Mouse (Mus musculus) left cerebral cortex, adult 2 months (tissue): ENCODE results near the gene Prkn. TPM values are rescaled to one million over a fixed set of nuclear protein-coding genes. Genes with fewer than 3 reads are reported as not detected.
A peak's percentile ranks its signal among the peaks of the same experiment; 100 is the strongest.
"Not testable (repeated sequence)": the region's sequence is repeated elsewhere in the genome, so short reads cannot be mapped to it uniquely, and the experiment has no call there.

ENCODE experiments used
- DNase-seq, 2 experiments: peaks; one replicate each; pipeline ENCODE4 v3.0.0; 2021 to 2022; ENCODE audit warnings: low spot score in 2 of 2, mixed read lengths in 1 of 2; ENCODE audit errors: extremely low spot score in 1 of 2
- H3K27ac ChIP-seq: fragments of 200-600 bp; 2 replicates; pipeline ENCODE4 v1.8.1; 2022
- H3K4me3 ChIP-seq: fragments of 200-600 bp; 2 replicates; pipeline ENCODE4 v1.8.1; 2022
- CTCF ChIP-seq: fragments of 200-600 bp; IDR thresholded peaks from 2 replicates; pipeline ENCODE4 v1.8.1; 2022; ENCODE audit warnings: antibody characterized with exemption, mild to moderate bottlenecking, moderate library complexity
- intact Hi-C: fragments of 180-260 bp; cut with DNase I; formaldehyde crosslinking; loops from one replicate; pipeline ENCODE4 v1.15.1; 2025
- total RNA-seq, 2 experiments: library from RNA; stranded (reverse); gene quantifications; 2 replicates each; pipeline ENCODE4 v1.2.3; 2021

Prkn gene
- total RNA-seq, 2 experiments from 2014 or later: 17.2 to 18.8 TPM

- H3K4me3 ChIP-seq: no peak overlapping the region
- no peak for DNase-seq
- intact Hi-C loops: no loop called here
- H3K27ac ChIP-seq: no peak overlapping the region
- no peak for TF ChIP-seq CTCF
These were observed 321.3 kb downstream of the Prkn start for GRCm38 (mm10) chr17:11161436-11161835.

GRCm38 (mm10) chr17:11162770-11163169 lies 322.6 kb downstream of the Prkn start:
- H3K4me3 ChIP-seq: no peak overlapping the region
- no peak for DNase-seq
- intact Hi-C loops: no loop called here
- TF ChIP-seq CTCF: no peak
- H3K27ac ChIP-seq: no peak overlapping the region

- intact Hi-C loops: no loop called here
- H3K4me3 ChIP-seq: no peak overlapping the region
- no peak for DNase-seq
- no peak overlapping the region for H3K27ac ChIP-seq
- TF ChIP-seq CTCF: no peak
These were observed 347.2 kb downstream of the Prkn start for GRCm38 (mm10) chr17:11187356-11187755.

GRCm38 (mm10) chr17:11188494-11188893 lies 348.3 kb downstream of the Prkn start:
- no peak overlapping the region for H3K4me3 ChIP-seq
- no peak for TF ChIP-seq CTCF
- no peak overlapping the region for H3K27ac ChIP-seq
- intact Hi-C loops: no loop called here
- DNase-seq: no peak

- intact Hi-C loops: no loop called here
- Histone ChIP-seq H3K27ac (no peak overlapping the region), H3K4me3 (no peak overlapping the region)
- no peak for TF ChIP-seq CTCF
- DNase-seq: no peak
These were observed 350.1 kb downstream of the Prkn start for GRCm38 (mm10) chr17:11190306-11190705.

- TF ChIP-seq CTCF: no peak
- DNase-seq: no peak
- Histone ChIP-seq H3K27ac (no peak overlapping the region), H3K4me3 (no peak overlapping the region)
- intact Hi-C loops: no loop called here
These were observed 357.9 kb downstream of the Prkn start for GRCm38 (mm10) chr17:11198134-11198533.

- intact Hi-C loops: loop anchor here (2.0 kb wide), 1 partner anchor 62 kb away; no protein-coding TSS in a partner anchor
- DNase-seq: peak; percentile 18 to 52
These were observed 368.9 kb downstream of the Prkn start for GRCm38 (mm10) chr17:11209063-11209462.

GRCm38 (mm10) chr17:11211006-11211405 lies 370.8 kb downstream of the Prkn start:
- Histone ChIP-seq H3K27ac (peak overlapping the region; percentile 81), H3K4me3 (no peak overlapping the region)
- intact Hi-C loops: loop anchor here (1.0 to 5.0 kb wide), 3 partner anchors 54 to 636 kb away; no protein-coding TSS in a partner anchor
- DNase-seq: peak; percentile 16 to 21
- no peak for TF ChIP-seq CTCF

More at GRCm38 (mm10) chr17:11209063-11209462, 368.9 kb downstream of the Prkn start:
- H3K4me3 ChIP-seq: not testable (repeated sequence)
- peak overlapping the region; percentile 16; the same call in 1 of the 2 replicates for H3K27ac ChIP-seq

- intact Hi-C loops: loop anchor here (1.0 to 5.0 kb wide), 3 partner anchors 54 to 636 kb away; no protein-coding TSS in a partner anchor
- no peak overlapping the region for H3K4me3 ChIP-seq
- no peak for DNase-seq
- H3K27ac ChIP-seq: peak overlapping the region; percentile 81
- no peak for TF ChIP-seq CTCF
These were observed 371.4 kb downstream of the Prkn start for GRCm38 (mm10) chr17:11211591-11211990.

- Histone ChIP-seq H3K27ac (peak overlapping the region; percentile 81), H3K4me3 (no peak overlapping the region)
- TF ChIP-seq CTCF: no peak
- intact Hi-C loops: loop anchor here (5.0 kb wide), 2 partner anchors 174 to 634 kb away; no protein-coding TSS in a partner anchor
- no peak for DNase-seq
These were observed 373.5 kb downstream of the Prkn start for GRCm38 (mm10) chr17:11213689-11214088.

GRCm38 (mm10) chr17:11229011-11229410 lies 388.8 kb downstream of the Prkn start:
- Histone ChIP-seq H3K27ac (no peak overlapping the region), H3K4me3 (no peak overlapping the region)
- no peak for DNase-seq
- intact Hi-C loops: no loop called here
- TF ChIP-seq CTCF: no peak

GRCm38 (mm10) chr17:11229426-11229825 lies 389.2 kb downstream of the Prkn start:
- no peak overlapping the region for H3K27ac ChIP-seq
- peak; percentile 19; the same call in 1 of the 2 replicates for TF ChIP-seq CTCF
- H3K4me3 ChIP-seq: no peak overlapping the region
- intact Hi-C loops: no loop called here
- no peak for DNase-seq
